Mouse (Mus musculus) embryonic facial prominence, embryonic 13.5 days (tissue): ENCODE measurements around the gene Meox1. TPM values are rescaled to one million over a fixed set of nuclear protein-coding genes. Genes with fewer than 3 reads are reported as not detected.

ENCODE experiments used
- ATAC-seq: fragments of 200-750 bp; cut with Nextera tagmentation; 2 replicates; pipeline ENCODE4 v1.8.0; 2017; ENCODE audit warnings: low read depth; ENCODE audit not compliant: insufficient number of reproducible peaks, insufficient read depth, low FRiP score, low TSS enrichment
- H3K27ac ChIP-seq: fragments of 300-500 bp; sonication (generic); 2 replicates; pipeline ENCODE4 v1.5.1; 2015; ENCODE audit warnings: moderate library complexity, mild to moderate bottlenecking, inconsistent platforms
- H3K27me3 ChIP-seq: fragments of 300-500 bp; sonication (generic); 2 replicates; pipeline ENCODE4 v1.6.1; 2015; ENCODE audit warnings: mild to moderate bottlenecking, inconsistent platforms
- H3K36me3 ChIP-seq: fragments of 300-500 bp; sonication (generic); 2 replicates; pipeline ENCODE4 v1.6.1; 2015; ENCODE audit warnings: mild to moderate bottlenecking, inconsistent platforms
- H3K4me1 ChIP-seq: fragments of 300-500 bp; sonication (generic); 2 replicates; pipeline ENCODE4 v1.6.1; 2015; ENCODE audit warnings: inconsistent platforms
- H3K4me2 ChIP-seq: fragments of 300-500 bp; sonication (generic); 2 replicates; pipeline ENCODE4 v1.6.1; 2015; ENCODE audit warnings: moderate library complexity, mild to moderate bottlenecking, inconsistent platforms
- H3K4me3 ChIP-seq: fragments of 300-500 bp; sonication (generic); 2 replicates; pipeline ENCODE4 v1.5.1; 2015; ENCODE audit warnings: mild to moderate bottlenecking, inconsistent platforms
- H3K9ac ChIP-seq: fragments of 300-500 bp; sonication (generic); 2 replicates; pipeline ENCODE4 v1.6.1; 2015; ENCODE audit warnings: mild to moderate bottlenecking, inconsistent platforms
- H3K9me3 ChIP-seq: fragments of 300-500 bp; sonication (generic); 2 replicates; pipeline ENCODE4 v1.6.1; 2016; ENCODE audit warnings: inconsistent platforms
- WGBS: fragments of 180-500 bp; shearing (Covaris S2); methylation state at CpG from one replicate; pipeline ENCODE4 v1.1.7; 2015; ENCODE audit warnings: mixed read lengths; 5-methylcytosine and 5-hydroxymethylcytosine counted together
- polyA plus RNA-seq: library from polyadenylated mRNA; unstranded; fragments of >200 nt; fragmentation: Nextera tagmentation; extraction: Ambion mirVana; gene quantifications from 2 replicates; pipeline ENCODE4 v1.2.1, GENCODE M21; 2015

Gene Meox1
- 4.3 and 6.3 TPM in 2 replicates for polyA plus RNA-seq

GRCm38 (mm10) chr11:101894204-101894603 is at the start of gene Meox1:
TSS of gene Meox1 (minus strand) at chr11:101894374.
- peak within 1 kb of the TSS; percentile 58; the same call in 1 of the 2 replicates for H3K9ac ChIP-seq
- peaks cover 25% of the 10 kb centered on the region for H3K27me3 ChIP-seq

GRCm38 (mm10) chr11:101943055-101943454 is 48.9 kb upstream of the Meox1 start:
- ATAC-seq: no peak
- H3K27ac ChIP-seq: no peak overlapping the region
- H3K4me1 ChIP-seq: peaks cover 14% of the 10 kb centered on the region
- 37% methylated on average over 3 of the region's 3 CpGs for WGBS
- no peaks in the 10 kb centered on the region for H3K36me3 ChIP-seq
- H3K4me2 ChIP-seq: no peak overlapping the region
- no peaks in the 10 kb centered on the region for H3K9me3 ChIP-seq
- H3K4me3 ChIP-seq: no peak overlapping the region
- peaks cover 11% of the 10 kb centered on the region for H3K27me3 ChIP-seq
- H3K9ac ChIP-seq: no peak overlapping the region

More at GRCm38 (mm10) chr11:101894204-101894603, at the start of gene Meox1:
- Histone ChIP-seq H3K4me1 (peaks cover 62% of the 10 kb centered on the region), H3K36me3 (no peaks in the 10 kb centered on the region), H3K9me3 (no peaks in the 10 kb centered on the region), H3K27ac (peak within 1 kb of the TSS; percentile 64), H3K4me3 (peak within 1 kb of the TSS; percentile 23), H3K4me2 (peak within 1 kb of the TSS; percentile 57)
- WGBS: 2% methylated on average over 11 of the region's 11 CpGs
- ATAC-seq: peak; percentile 27; the same call in 1 of the 2 replicates

GRCm38 (mm10) chr11:101937108-101937507 is 42.9 kb upstream of the Meox1 start:
- Histone ChIP-seq H3K4me1 (peaks cover 14% of the 10 kb centered on the region), H3K4me2 (peak overlapping the region; percentile 78), H3K36me3 (no peaks in the 10 kb centered on the region), H3K27ac (no peak overlapping the region), H3K9me3 (no peaks in the 10 kb centered on the region), H3K4me3 (peak overlapping the region; percentile 47), H3K27me3 (peaks cover 35% of the 10 kb centered on the region), H3K9ac (peak overlapping the region; percentile 71)
- 0% methylated on average over 32 of the region's 32 CpGs for WGBS
- ATAC-seq: no peak

- no peak for ATAC-seq
- H3K36me3 ChIP-seq: no peaks in the 10 kb centered on the region
- H3K9me3 ChIP-seq: no peaks in the 10 kb centered on the region
- no peak overlapping the region for H3K4me3 ChIP-seq
- peaks cover 35% of the 10 kb centered on the region for H3K27me3 ChIP-seq
- no peak overlapping the region; the same call in 1 of the 2 replicates for H3K4me2 ChIP-seq
- H3K4me1 ChIP-seq: peaks cover 14% of the 10 kb centered on the region
- 32% methylated on average over 7 of the region's 7 CpGs for WGBS
- no peak overlapping the region for H3K27ac ChIP-seq
- H3K9ac ChIP-seq: no peak overlapping the region
These were observed 42.2 kb upstream of the Meox1 start for GRCm38 (mm10) chr11:101936421-101936820.

GRCm38 (mm10) chr11:101935743-101936142 is 41.6 kb upstream of the Meox1 start:
- no peak overlapping the region for H3K9ac ChIP-seq
- no peaks in the 10 kb centered on the region for H3K9me3 ChIP-seq
- peaks cover 35% of the 10 kb centered on the region for H3K27me3 ChIP-seq
- H3K27ac ChIP-seq: no peak overlapping the region
- WGBS: 80% methylated on average over 3 of the region's 3 CpGs
- ATAC-seq: no peak
- no peaks in the 10 kb centered on the region for H3K36me3 ChIP-seq
- H3K4me3 ChIP-seq: no peak overlapping the region
- peaks cover 9% of the 10 kb centered on the region for H3K4me1 ChIP-seq
- no peak overlapping the region for H3K4me2 ChIP-seq

GRCm38 (mm10) chr11:101931978-101932377 is 37.8 kb upstream of the Meox1 start:
- 45% methylated on average over 4 of the region's 4 CpGs for WGBS
- Histone ChIP-seq H3K9me3 (no peaks in the 10 kb centered on the region), H3K4me3 (no peak overlapping the region), H3K9ac (no peak overlapping the region), H3K27me3 (peaks cover 18% of the 10 kb centered on the region), H3K36me3 (no peaks in the 10 kb centered on the region), H3K27ac (no peak overlapping the region), H3K4me1 (peaks cover 7% of the 10 kb centered on the region), H3K4me2 (no peak overlapping the region)
- ATAC-seq: no peak

GRCm38 (mm10) chr11:101928030-101928762 is 34.0 kb upstream of the Meox1 start:
- no peak overlapping the region for H3K4me3 ChIP-seq
- peaks cover 5% of the 10 kb centered on the region; the same call in 1 of the 2 replicates for H3K4me1 ChIP-seq
- H3K9me3 ChIP-seq: no peaks in the 10 kb centered on the region
- no peaks in the 10 kb centered on the region for H3K36me3 ChIP-seq
- 23% methylated on average over 25 of the region's 25 CpGs for WGBS
- no peak overlapping the region for H3K9ac ChIP-seq
- H3K27ac ChIP-seq: no peak overlapping the region
- no peak overlapping the region for H3K4me2 ChIP-seq
- ATAC-seq: no peak
- H3K27me3 ChIP-seq: peaks cover 13% of the 10 kb centered on the region

GRCm38 (mm10) chr11:101926951-101927589 is 32.9 kb upstream of the Meox1 start:
- H3K4me1 ChIP-seq: peaks cover 5% of the 10 kb centered on the region; the same call in 1 of the 2 replicates
- H3K27ac ChIP-seq: no peak overlapping the region
- H3K9me3 ChIP-seq: no peaks in the 10 kb centered on the region
- H3K4me3 ChIP-seq: no peak overlapping the region
- H3K4me2 ChIP-seq: no peak overlapping the region
- peaks cover 13% of the 10 kb centered on the region for H3K27me3 ChIP-seq
- H3K9ac ChIP-seq: no peak overlapping the region
- ATAC-seq: no peak
- 75% methylated on average over 10 of the region's 10 CpGs for WGBS
- H3K36me3 ChIP-seq: no peaks in the 10 kb centered on the region

GRCm38 (mm10) chr11:101925636-101926035 is 31.5 kb upstream of the Meox1 start:
- H3K9me3 ChIP-seq: no peaks in the 10 kb centered on the region
- WGBS: 60% methylated on average over 6 of the region's 6 CpGs
- ATAC-seq: no peak

GRCm38 (mm10) chr11:101924441-101924976 is 30.3 kb upstream of the Meox1 start:
- Histone ChIP-seq H3K27me3 (peaks cover 13% of the 10 kb centered on the region), H3K9ac (no peak overlapping the region), H3K4me3 (no peak overlapping the region), H3K4me1 (peaks cover 5% of the 10 kb centered on the region; the same call in 1 of the 2 replicates), H3K36me3 (no peaks in the 10 kb centered on the region), H3K9me3 (no peaks in the 10 kb centered on the region), H3K4me2 (no peak overlapping the region), H3K27ac (no peak overlapping the region)
- 73% methylated on average over 19 of the region's 19 CpGs for WGBS
- no peak for ATAC-seq

More at GRCm38 (mm10) chr11:101925636-101926035, 31.5 kb upstream of the Meox1 start:
- H3K4me3 ChIP-seq: no peak overlapping the region
- H3K4me1 ChIP-seq: peaks cover 5% of the 10 kb centered on the region; the same call in 1 of the 2 replicates
- H3K27me3 ChIP-seq: peaks cover 13% of the 10 kb centered on the region
- H3K9ac ChIP-seq: no peak overlapping the region
- H3K4me2 ChIP-seq: no peak overlapping the region
- no peak overlapping the region for H3K27ac ChIP-seq
- H3K36me3 ChIP-seq: no peaks in the 10 kb centered on the region

- Histone ChIP-seq H3K4me1 (peaks cover 5% of the 10 kb centered on the region; the same call in 1 of the 2 replicates), H3K9ac (no peak overlapping the region), H3K4me3 (no peak overlapping the region), H3K9me3 (no peaks in the 10 kb centered on the region), H3K4me2 (no peak overlapping the region), H3K27me3 (peaks cover 18% of the 10 kb centered on the region), H3K36me3 (no peaks in the 10 kb centered on the region), H3K27ac (no peak overlapping the region)
- WGBS: 86% methylated on average over 6 of the region's 6 CpGs
- no peak for ATAC-seq
These were observed 29.8 kb upstream of the Meox1 start for GRCm38 (mm10) chr11:101923988-101924387.
